Mouse (Mus musculus) heart, adult 2 months (tissue): ENCODE measurements around the gene Ky. TPM values are rescaled to one million over a fixed set of nuclear protein-coding genes. Genes with fewer than 3 reads are reported as not detected.

Experiments used
- DNase-seq, 2 experiments: peaks; one replicate each; pipeline ENCODE4 v3.0.0; 2021
- H3K27ac ChIP-seq: fragments of 200-600 bp; 2 replicates; pipeline ENCODE4 v1.8.1; 2022
- H3K27me3 ChIP-seq: fragments of 200-500 bp; 2 replicates; pipeline ENCODE4 v1.6.1; 2012; ENCODE audit warnings: mild to moderate bottlenecking, low read length, inconsistent platforms, mixed read lengths; ENCODE audit not compliant: control insufficient read depth, insufficient read depth
- H3K36me3 ChIP-seq: fragments of 200-500 bp; 2 replicates; pipeline ENCODE4 v1.6.1; 2012; ENCODE audit warnings: low read length, inconsistent platforms; ENCODE audit not compliant: control insufficient read depth, insufficient read depth
- H3K4me1 ChIP-seq: fragments of 200-500 bp; 2 replicates; pipeline ENCODE4 v1.6.1; 2011; ENCODE audit warnings: low read length; ENCODE audit not compliant: control insufficient read depth, insufficient read depth
- H3K4me3 ChIP-seq: fragments of 200-600 bp; 2 replicates; pipeline ENCODE4 v1.8.1; 2022
- H3K79me2 ChIP-seq: fragments of 200-500 bp; replicated peaks from 2 replicates; pipeline ENCODE4 v1.6.1; 2012; ENCODE audit warnings: mild to moderate bottlenecking, inconsistent platforms, low read length, moderate library complexity, mixed read lengths; ENCODE audit not compliant: control insufficient read depth, insufficient read depth
- H3K9ac ChIP-seq: fragments of 200-500 bp; 2 replicates; pipeline ENCODE4 v1.6.1; 2012; ENCODE audit warnings: low read depth, mild to moderate bottlenecking, control low read depth, inconsistent platforms, low read length, mixed read lengths
- CTCF ChIP-seq: fragments of 200-600 bp; IDR thresholded peaks from 2 replicates; pipeline ENCODE4 v1.8.1; 2022; ENCODE audit warnings: antibody characterized with exemption, mild to moderate bottlenecking, moderate library complexity
- EP300 ChIP-seq: fragments of 200-500 bp; IDR thresholded peaks from 2 replicates; pipeline ENCODE4 v1.6.1; 2011; ENCODE audit warnings: low read depth, low read length, control low read depth; ENCODE audit not compliant: insufficient read depth
- POLR2A ChIP-seq: fragments of 200-500 bp; IDR thresholded peaks from 2 replicates; pipeline ENCODE4 v1.6.1; 2011; ENCODE audit warnings: mild to moderate bottlenecking, low read depth, low read length, control low read depth; ENCODE audit not compliant: insufficient read depth
- WGBS: fragments of 180-500 bp; shearing (Covaris S2); methylation state at CpG from one replicate; pipeline ENCODE4 v1.1.7; 2018; 5-methylcytosine and 5-hydroxymethylcytosine counted together
- intact Hi-C: fragments of 180-260 bp; cut with DNase I; formaldehyde crosslinking; loops from one replicate; pipeline ENCODE4 v1.15.1; 2025
- polyA plus RNA-seq: library from polyadenylated mRNA; depleted of rRNA; stranded (reverse); fragments of >200 nt; gene quantifications from 2 replicates; pipeline ENCODE4 v1.2.3, GENCODE M21; 2012
- total RNA-seq, 2 experiments: library from RNA; stranded (reverse); gene quantifications; 2 replicates each; pipeline ENCODE4 v1.2.3; 2021

Gene Ky
- total and polyA plus RNA-seq, 3 experiments, result 8.2 to 12.1 (median 11.4) TPM

- no peak for DNase-seq
- 77% methylated on average over 21 of the region's 21 CpGs for WGBS
- intact Hi-C loops, result no loop called here
These were observed 25.7 kb downstream of the Ky start for GRCm38 (mm10) chr9:102531051-102531892.

DNA sequence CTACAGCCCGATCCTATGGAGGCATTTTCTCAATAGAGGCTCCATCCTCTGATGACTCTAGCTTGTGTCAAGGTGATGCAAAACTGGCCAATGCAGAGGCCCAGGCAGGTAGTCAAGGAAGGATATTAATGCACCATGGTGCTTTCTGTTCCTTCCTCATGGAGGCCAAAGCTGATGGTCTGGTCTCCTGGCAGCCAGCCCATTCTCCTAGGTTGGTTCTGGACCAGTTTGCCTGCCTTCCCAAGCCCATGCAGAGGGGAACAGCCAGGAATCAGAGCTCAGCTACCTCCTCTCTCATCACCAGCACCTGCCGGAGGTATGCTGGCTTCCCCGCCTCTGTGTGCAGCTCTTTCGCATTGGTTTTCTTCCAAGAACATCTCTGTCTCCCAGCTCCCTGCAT lies 31.4 kb downstream of the Ky start:
- intact Hi-C loops, result no loop called here
- WGBS, result 86% methylated on average over 4 of the region's 4 CpGs
- TF ChIP-seq POLR2A (no peak), EP300 (no peak), CTCF (no peak)

More at GRCm38 (mm10) chr9:102531051-102531892, 25.7 kb downstream of the Ky start:
- no peaks in the 10 kb centered on the region for H3K79me2 ChIP-seq
- no peaks in the 10 kb centered on the region for H3K4me1 ChIP-seq
- no peaks in the 10 kb centered on the region for H3K36me3 ChIP-seq
- H3K27ac ChIP-seq, result no peak overlapping the region
- H3K27me3 ChIP-seq, result no peaks in the 10 kb centered on the region
- no peak overlapping the region for H3K4me3 ChIP-seq
- H3K9ac ChIP-seq, result no peak overlapping the region
- no peak for TF ChIP-seq CTCF
- TF ChIP-seq EP300, result no peak
- TF ChIP-seq POLR2A, result no peak

GRCm38 (mm10) chr9:102539699-102540098 lies 34.1 kb downstream of the Ky start:
- Histone ChIP-seq H3K36me3 (no peaks in the 10 kb centered on the region), H3K27me3 (no peaks in the 10 kb centered on the region), H3K4me3 (no peak overlapping the region), H3K27ac (no peak overlapping the region), H3K4me1 (no peaks in the 10 kb centered on the region; the same call in 1 of the 2 replicates), H3K79me2 (no peaks in the 10 kb centered on the region), H3K9ac (no peak overlapping the region)
- intact Hi-C loops, result loop anchor here (10.0 kb wide), 1 partner anchor 1225 kb away; no protein-coding TSS in a partner anchor
- TF ChIP-seq EP300 (no peak), CTCF (no peak), POLR2A (no peak)
- WGBS, result 54% methylated on average over 7 of the region's 7 CpGs
- DNase-seq, result no peak

More for the DNA sequence above, 31.4 kb downstream of the Ky start:
- no peaks in the 10 kb centered on the region for H3K79me2 ChIP-seq
- no peaks in the 10 kb centered on the region for H3K36me3 ChIP-seq
- no peaks in the 10 kb centered on the region for H3K27me3 ChIP-seq
- no peaks in the 10 kb centered on the region for H3K4me1 ChIP-seq
- H3K4me3 ChIP-seq, result no peak overlapping the region
- no peak overlapping the region for H3K27ac ChIP-seq
- H3K9ac ChIP-seq, result no peak overlapping the region
- DNase-seq, result no peak

DNA sequence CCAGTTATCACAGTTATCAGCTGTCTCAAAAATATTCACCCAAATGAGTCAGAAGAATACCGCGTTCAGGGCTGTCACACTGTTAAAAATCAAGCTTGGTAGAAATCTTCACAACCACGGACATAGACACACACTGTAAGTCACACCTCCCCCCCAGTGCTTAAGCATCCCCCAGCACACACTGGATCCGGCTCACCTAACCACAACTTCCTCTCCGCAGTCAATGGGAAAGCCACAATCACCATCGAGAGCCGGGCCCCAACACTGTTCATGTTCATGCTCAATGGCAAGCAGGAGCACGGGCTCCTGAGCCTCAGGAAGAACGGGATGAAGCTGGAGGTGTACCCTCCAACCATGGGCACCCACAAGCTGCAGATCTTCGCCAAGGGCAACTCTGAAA lies 36.1 kb downstream of the Ky start:
- no peaks in the 10 kb centered on the region for H3K79me2 ChIP-seq
- no peaks in the 10 kb centered on the region for H3K36me3 ChIP-seq
- intact Hi-C loops, result loop anchor here (10.0 kb wide), 1 partner anchor 1227 kb away; no protein-coding TSS in a partner anchor
- no peak overlapping the region for H3K4me3 ChIP-seq
- no peak for TF ChIP-seq CTCF
- TF ChIP-seq POLR2A, result no peak
- no peak overlapping the region for H3K9ac ChIP-seq
- peaks cover 1% of the 10 kb centered on the region; the same call in 1 of the 2 replicates for H3K4me1 ChIP-seq
- no peak for DNase-seq
- WGBS, result 80% methylated on average over 10 of the region's 10 CpGs
- no peak overlapping the region for H3K27ac ChIP-seq
- no peaks in the 10 kb centered on the region for H3K27me3 ChIP-seq

DNA sequence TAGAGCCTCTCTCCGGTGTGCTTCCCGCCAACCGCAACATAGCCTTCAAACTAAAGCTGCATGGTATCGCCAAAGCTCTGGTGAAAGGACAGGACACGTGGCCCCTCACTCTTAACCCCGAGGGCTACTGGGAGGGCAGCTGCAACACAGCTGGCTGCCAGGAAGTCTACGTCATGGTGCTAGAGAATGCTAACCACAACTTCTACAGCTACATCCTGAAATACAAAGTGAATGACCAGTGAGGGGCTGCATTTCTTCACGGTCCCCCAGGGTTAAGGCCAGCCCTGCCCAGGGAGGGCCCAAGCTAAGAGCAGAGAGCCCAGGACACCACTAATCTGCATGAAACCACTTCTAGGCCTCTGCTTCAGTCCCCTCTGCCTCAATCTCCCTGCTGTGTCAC lies 37.0 kb downstream of the Ky start:
- H3K27me3 ChIP-seq, result no peaks in the 10 kb centered on the region

DNA sequence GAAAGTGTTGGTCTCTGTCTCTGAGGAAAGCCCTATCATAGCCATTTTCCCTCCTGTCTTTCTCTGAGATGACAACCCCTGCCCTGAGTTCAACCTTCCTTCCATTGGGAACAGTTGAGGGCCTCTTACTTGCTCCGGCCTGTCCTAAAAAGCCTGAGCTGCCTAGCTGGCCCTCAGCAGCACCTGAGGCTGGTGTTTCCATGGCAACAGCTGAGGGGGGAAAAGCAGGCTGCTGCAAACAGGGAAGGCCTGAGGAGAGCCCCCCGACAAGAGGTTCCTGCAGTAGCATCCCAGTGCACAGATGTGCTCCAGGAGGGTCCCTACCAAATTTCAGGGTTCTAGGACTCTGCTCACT lies 38.2 kb downstream of the Ky start:
- Histone ChIP-seq H3K27ac (no peak overlapping the region), H3K27me3 (no peaks in the 10 kb centered on the region), H3K4me3 (no peak overlapping the region), H3K79me2 (no peaks in the 10 kb centered on the region), H3K4me1 (peaks cover 1% of the 10 kb centered on the region; the same call in 1 of the 2 replicates), H3K36me3 (no peaks in the 10 kb centered on the region), H3K9ac (no peak overlapping the region)
- 85% methylated on average over 2 of the region's 2 CpGs for WGBS
- DNase-seq, result no peak
- intact Hi-C loops, result loop anchor here (2.0 to 10.0 kb wide), 2 partner anchors 855 to 1229 kb away; no protein-coding TSS in a partner anchor
- TF ChIP-seq EP300 (no peak), CTCF (no peak), POLR2A (no peak)

More for the DNA sequence above, 37.0 kb downstream of the Ky start:
- no peak for TF ChIP-seq POLR2A
- no peak for TF ChIP-seq EP300
- TF ChIP-seq CTCF, result no peak
- no peak overlapping the region for H3K27ac ChIP-seq
- no peaks in the 10 kb centered on the region for H3K79me2 ChIP-seq
- H3K4me1 ChIP-seq, result peaks cover 1% of the 10 kb centered on the region; the same call in 1 of the 2 replicates
- no peaks in the 10 kb centered on the region for H3K36me3 ChIP-seq
- H3K4me3 ChIP-seq, result no peak overlapping the region
- DNase-seq, result no peak
- WGBS, result 68% methylated on average over 8 of the region's 8 CpGs
- intact Hi-C loops, result loop anchor here (10.0 kb wide), 1 partner anchor 1228 kb away; no protein-coding TSS in a partner anchor
- H3K9ac ChIP-seq, result no peak overlapping the region
